Mouse (Mus musculus) cerebellum, adult 9-11 months (tissue): ENCODE measurements around the gene Hbp1.

Experiments used
- DNase-seq: peaks from one replicate; pipeline ENCODE4 v3.0.0; 2022

The Hbp1 gene

GRCm38 (mm10) chr12:31949759-31950658 lies at the start of gene Hbp1:
Gene Hbp1 (minus strand): TSS chr12:31950535.
- peak; percentile 100 for DNase-seq

GRCm38 (mm10) chr12:31998706-31999105 lies 48.4 kb upstream of the Hbp1 start:
- DNase-seq, result no peak

- DNase-seq, result no peak
Measured at GRCm38 (mm10) chr12:31997328-31997878, 47.1 kb upstream of the Hbp1 start.

GRCm38 (mm10) chr12:31996877-31997276 lies 46.5 kb upstream of the Hbp1 start:
- no peak for DNase-seq

GRCm38 (mm10) chr12:31990575-31990974 lies 40.2 kb upstream of the Hbp1 start:
- DNase-seq, result no peak

- no peak for DNase-seq
Measured at GRCm38 (mm10) chr12:31989726-31990125, 39.4 kb upstream of the Hbp1 start.

GRCm38 (mm10) chr12:31986463-31986862 lies 36.1 kb upstream of the Hbp1 start:
- DNase-seq, result no peak

GRCm38 (mm10) chr12:31985738-31986137 lies 35.4 kb upstream of the Hbp1 start:
- no peak for DNase-seq

GRCm38 (mm10) chr12:31984664-31985063 lies 34.3 kb upstream of the Hbp1 start:
- no peak for DNase-seq

GRCm38 (mm10) chr12:31984206-31984605 lies 33.9 kb upstream of the Hbp1 start:
- DNase-seq, result no peak

- no peak for DNase-seq
Measured at GRCm38 (mm10) chr12:31983769-31984168, 33.4 kb upstream of the Hbp1 start.

GRCm38 (mm10) chr12:31983238-31983637 lies 32.9 kb upstream of the Hbp1 start:
- DNase-seq, result peak; percentile 69

- DNase-seq, result no peak
Measured at GRCm38 (mm10) chr12:31977613-31978195, 27.4 kb upstream of the Hbp1 start.

- DNase-seq, result no peak
Measured at GRCm38 (mm10) chr12:31976544-31976943, 26.2 kb upstream of the Hbp1 start.

GRCm38 (mm10) chr12:31973473-31974172 lies 23.3 kb upstream of the Hbp1 start:
- peak; percentile 52 for DNase-seq

GRCm38 (mm10) chr12:31971547-31971946 lies 21.2 kb upstream of the Hbp1 start:
- DNase-seq, result no peak

- DNase-seq, result no peak
Measured at GRCm38 (mm10) chr12:31969111-31969510, 18.8 kb upstream of the Hbp1 start.

- peak; percentile 37 for DNase-seq
Measured at GRCm38 (mm10) chr12:31967536-31967935, 17.2 kb upstream of the Hbp1 start.

- DNase-seq, result no peak
Measured at GRCm38 (mm10) chr12:31966405-31966804, 16.1 kb upstream of the Hbp1 start.

- DNase-seq, result no peak
Measured at GRCm38 (mm10) chr12:31965517-31966212, 15.3 kb upstream of the Hbp1 start.

- DNase-seq, result no peak
Measured at GRCm38 (mm10) chr12:31964074-31964473, 13.7 kb upstream of the Hbp1 start.

- DNase-seq, result no peak
Measured at GRCm38 (mm10) chr12:31955843-31956242, 5.5 kb upstream of the Hbp1 start.

- no peak for DNase-seq
Measured at GRCm38 (mm10) chr12:31950659-31951031, 310 bp upstream of the Hbp1 start.
